Mouse (Mus musculus) embryonic facial prominence, embryonic 14.5 days (tissue): ENCODE data around the gene Maml3. TPM values are rescaled to one million over a fixed set of nuclear protein-coding genes. Genes with fewer than 3 reads are reported as not detected.

ENCODE experiments used
- ATAC-seq: fragments of 200-750 bp; cut with Nextera tagmentation; 2 replicates; pipeline ENCODE4 v1.8.0; 2017; ENCODE audit warnings: low read depth, moderate number of reproducible peaks, moderate TSS enrichment
- DNase-seq: peaks from one replicate; pipeline ENCODE4 v3.0.0-alpha.2; 2015; ENCODE audit warnings: low spot score
- H3K27ac ChIP-seq: fragments of 300-500 bp; sonication (generic); replicated peaks from 2 replicates; pipeline ENCODE4 v1.5.1; 2014; ENCODE audit warnings: low read depth, mild to moderate bottlenecking, low read length, moderate library complexity
- H3K27me3 ChIP-seq: fragments of 300-500 bp; sonication (generic); replicated peaks from 2 replicates; pipeline ENCODE4 v1.6.1; 2014; ENCODE audit warnings: low read length; ENCODE audit not compliant: control insufficient read depth, insufficient read depth
- H3K36me3 ChIP-seq: fragments of 300-500 bp; sonication (generic); 2 replicates; pipeline ENCODE4 v1.6.1; 2014; ENCODE audit warnings: low read length, mixed read lengths; ENCODE audit not compliant: control insufficient read depth, insufficient read depth
- H3K4me1 ChIP-seq: fragments of 300-500 bp; sonication (generic); 2 replicates; pipeline ENCODE4 v1.6.1; 2014; ENCODE audit warnings: antibody characterized with exemption, low read length; ENCODE audit not compliant: control insufficient read depth, insufficient read depth
- H3K4me2 ChIP-seq: fragments of 300-500 bp; sonication (generic); 2 replicates; pipeline ENCODE4 v1.6.1; 2014; ENCODE audit warnings: low read depth, mild to moderate bottlenecking, low read length, moderate library complexity, mixed read lengths
- H3K4me3 ChIP-seq: fragments of 300-500 bp; sonication (generic); 2 replicates; pipeline ENCODE4 v1.5.1; 2014; ENCODE audit warnings: low read depth, mild to moderate bottlenecking, low read length
- H3K9ac ChIP-seq: fragments of 300-500 bp; sonication (generic); 2 replicates; pipeline ENCODE4 v1.6.1; 2014; ENCODE audit warnings: low read depth, mild to moderate bottlenecking, low read length, moderate library complexity, mixed read lengths
- H3K9me3 ChIP-seq: fragments of 300-500 bp; sonication (generic); 2 replicates; pipeline ENCODE4 v1.6.1; 2016; ENCODE audit warnings: low read length; ENCODE audit not compliant: control insufficient read depth
- WGBS: fragments of 180-500 bp; shearing (Covaris S2); extraction: QIAGEN DNeasy Blood & Tissue Kit; methylation state at CpG from one replicate; pipeline ENCODE4 v1.1.7; 2014; 5-methylcytosine and 5-hydroxymethylcytosine counted together
- polyA plus RNA-seq: library from polyadenylated mRNA; unstranded; fragments of >200 nt; fragmentation: Nextera tagmentation; extraction: Ambion mirVana; gene quantifications from 2 replicates; pipeline ENCODE4 v1.2.1, GENCODE M21; 2014

Maml3 gene
- polyA plus RNA-seq, 1 experiment from 2014 or later, result 4.8 TPM

DNA sequence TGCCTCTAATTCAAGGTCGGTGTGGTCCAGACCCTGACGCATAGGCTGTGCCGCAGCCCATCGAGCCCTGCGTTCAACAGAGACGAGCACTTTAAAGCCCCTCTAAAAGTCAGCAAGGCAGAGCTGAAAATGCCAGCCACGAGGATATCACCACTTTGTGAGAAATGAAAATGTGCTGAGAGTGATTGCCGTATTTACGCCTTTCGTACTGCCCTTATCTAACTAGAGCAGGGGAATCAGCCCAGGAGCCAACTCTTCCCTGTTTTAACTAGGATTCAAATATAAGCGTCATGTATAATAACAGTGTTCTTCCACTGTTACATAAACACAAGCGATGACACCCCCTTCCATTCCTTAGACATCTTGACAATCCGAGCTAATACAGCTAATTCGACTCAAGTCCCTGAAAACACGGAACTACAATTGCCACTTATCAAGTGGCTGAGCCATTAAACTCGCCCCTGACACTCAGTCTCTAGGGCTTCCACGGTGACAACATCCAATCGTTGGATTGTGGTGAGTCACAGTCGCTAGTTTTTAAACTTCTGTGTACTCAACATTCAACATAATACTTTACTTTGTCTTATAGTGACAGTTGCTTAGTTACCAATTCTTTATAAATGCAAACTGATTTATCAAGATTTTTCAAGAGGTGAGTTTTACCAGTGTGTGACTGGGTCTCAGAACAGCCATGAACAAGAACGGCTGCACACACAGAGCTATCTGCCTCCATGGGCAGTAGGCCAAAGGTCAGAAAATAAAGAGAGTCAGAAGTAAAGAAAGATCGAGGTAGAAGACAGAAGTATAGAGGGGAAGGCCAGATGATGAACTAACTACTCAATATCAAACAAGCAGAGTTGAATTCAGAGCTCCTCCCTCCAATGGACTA is 106.1 kb downstream of the Maml3 start:
- H3K36me3 ChIP-seq, result no peaks in the 10 kb centered on the region
- no peak overlapping the region for H3K9ac ChIP-seq

DNA sequence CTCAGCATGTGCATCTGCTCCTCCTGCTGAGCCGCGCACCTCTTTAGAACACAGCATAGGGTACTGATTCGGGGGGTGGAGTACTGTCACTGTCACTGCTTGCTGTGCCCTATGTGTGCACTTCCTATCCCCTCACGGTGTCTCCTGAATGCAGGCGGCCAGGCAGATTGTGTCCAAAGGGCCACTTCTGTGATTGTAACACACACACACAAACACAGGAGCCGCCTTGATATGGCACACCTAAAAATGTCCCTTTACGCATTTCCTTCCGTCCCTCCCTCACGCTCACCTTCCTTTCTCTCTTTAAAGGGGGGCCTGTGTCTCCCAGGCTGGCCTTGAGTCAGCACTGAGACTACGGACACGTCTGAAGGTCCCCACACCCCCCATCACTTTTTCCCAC is 107.3 kb downstream of the Maml3 start:
- no peaks in the 10 kb centered on the region for H3K4me1 ChIP-seq
- no peaks in the 10 kb centered on the region for H3K27me3 ChIP-seq
- H3K27ac ChIP-seq, result no peak overlapping the region
- no peaks in the 10 kb centered on the region for H3K36me3 ChIP-seq
- H3K9ac ChIP-seq, result no peak overlapping the region
- no peak for DNase-seq
- no peaks in the 10 kb centered on the region for H3K9me3 ChIP-seq
- no peak overlapping the region for H3K4me2 ChIP-seq
- no peak for ATAC-seq
- WGBS, result 82% methylated on average over 10 of the region's 11 CpGs
- no peak overlapping the region for H3K4me3 ChIP-seq

More for the DNA sequence above, 106.1 kb downstream of the Maml3 start:
- DNase-seq (no peak), ATAC-seq (no peak)
- Histone ChIP-seq H3K27me3 (no peaks in the 10 kb centered on the region), H3K4me1 (no peaks in the 10 kb centered on the region), H3K4me2 (no peak overlapping the region), H3K27ac (no peak overlapping the region), H3K4me3 (no peak overlapping the region), H3K9me3 (no peaks in the 10 kb centered on the region)
- WGBS, result 79% methylated on average over 21 of the region's 21 CpGs

DNA sequence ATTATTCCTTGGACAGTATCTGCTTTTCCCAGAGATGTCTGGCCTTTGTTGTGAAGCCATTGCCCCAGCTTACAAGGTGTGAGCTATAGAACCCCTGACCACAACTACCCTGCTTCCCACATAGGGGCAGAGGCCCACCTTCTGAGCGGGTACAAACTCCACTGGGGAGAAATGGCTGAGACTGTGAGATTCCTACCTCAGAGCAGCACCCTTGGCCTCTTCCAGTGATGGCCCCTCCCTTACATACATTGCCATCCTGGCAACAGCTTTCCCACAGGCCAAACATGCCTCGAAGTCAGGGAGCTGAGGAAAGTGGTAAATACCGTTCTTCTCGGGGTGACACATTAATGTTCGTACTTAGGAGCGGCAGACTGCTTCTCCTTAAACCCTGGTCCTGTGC is 118.4 kb downstream of the Maml3 start:
- H3K9ac ChIP-seq, result no peak overlapping the region
- no peaks in the 10 kb centered on the region for H3K36me3 ChIP-seq
- H3K4me1 ChIP-seq, result no peaks in the 10 kb centered on the region
- no peaks in the 10 kb centered on the region for H3K27me3 ChIP-seq
- no peak overlapping the region for H3K27ac ChIP-seq
- no peak for ATAC-seq
- 69% methylated on average over 6 of the region's 6 CpGs for WGBS
- no peak overlapping the region for H3K4me3 ChIP-seq
- H3K4me2 ChIP-seq, result no peak overlapping the region
- DNase-seq, result no peak
- H3K9me3 ChIP-seq, result no peaks in the 10 kb centered on the region

DNA sequence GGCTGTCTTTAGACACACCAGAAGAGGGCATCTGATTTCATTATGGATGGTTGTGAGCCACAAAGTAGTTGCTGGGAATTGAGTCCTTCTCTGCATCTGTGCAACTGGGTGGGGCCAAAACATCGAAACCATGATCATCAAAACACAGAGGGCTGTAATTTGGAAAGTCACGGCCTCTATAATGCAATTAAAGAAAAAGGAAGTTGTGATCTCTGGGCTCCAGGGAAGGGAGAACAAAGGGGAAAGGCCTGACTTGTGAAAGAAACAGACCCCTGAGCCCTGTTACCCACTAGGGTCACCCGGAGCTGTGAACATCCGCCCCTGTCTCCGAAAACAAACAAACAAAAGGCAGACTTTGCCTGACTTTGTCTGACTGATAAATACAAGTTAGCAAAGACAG is 123.4 kb downstream of the Maml3 start:
- ATAC-seq, result no peak

DNA sequence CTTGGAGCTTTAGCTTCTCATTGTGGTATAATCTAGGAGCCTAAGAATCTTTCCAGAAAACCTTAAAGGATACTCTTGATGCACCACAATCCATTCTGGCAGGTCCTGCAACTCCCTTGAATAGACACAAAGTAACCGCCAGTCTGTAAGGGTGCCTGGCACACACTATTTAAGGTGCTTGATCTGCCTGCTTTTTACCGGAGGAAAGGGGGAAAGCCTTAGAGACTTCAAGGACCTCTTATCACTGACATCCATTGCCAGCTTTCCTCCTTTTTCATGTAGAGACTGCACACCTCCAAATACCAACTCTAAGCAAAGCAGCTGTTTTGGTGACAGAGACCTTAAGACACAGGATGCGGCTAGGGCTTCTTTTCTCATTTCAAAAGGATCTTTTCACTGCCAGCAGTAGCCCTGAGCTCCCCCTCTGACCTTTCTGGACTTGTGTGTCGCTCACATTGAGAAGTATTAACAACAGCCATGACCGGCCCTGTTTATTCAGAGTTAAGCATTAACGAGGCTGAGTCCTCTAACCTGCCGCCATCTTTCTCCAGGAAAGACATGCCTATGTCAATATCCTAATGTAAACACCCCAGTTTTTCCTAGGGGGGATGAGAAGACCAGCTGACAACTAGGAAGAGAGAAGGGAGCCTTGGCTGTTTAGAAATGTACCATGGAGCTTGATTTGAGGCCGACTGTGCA is 127.1 kb downstream of the Maml3 start:
- ATAC-seq, result no peak
- H3K27ac ChIP-seq, result no peak overlapping the region

More for the DNA sequence above, 123.4 kb downstream of the Maml3 start:
- no peaks in the 10 kb centered on the region for H3K36me3 ChIP-seq
- H3K4me1 ChIP-seq, result peaks cover 6% of the 10 kb centered on the region; the same call in 1 of the 2 replicates
- H3K4me2 ChIP-seq, result no peak overlapping the region
- H3K9ac ChIP-seq, result no peak overlapping the region
- DNase-seq, result no peak
- no peaks in the 10 kb centered on the region for H3K9me3 ChIP-seq
- H3K27ac ChIP-seq, result no peak overlapping the region
- no peaks in the 10 kb centered on the region for H3K27me3 ChIP-seq
- WGBS, result 43% methylated on average over 5 of the region's 5 CpGs
- no peak overlapping the region for H3K4me3 ChIP-seq

DNA sequence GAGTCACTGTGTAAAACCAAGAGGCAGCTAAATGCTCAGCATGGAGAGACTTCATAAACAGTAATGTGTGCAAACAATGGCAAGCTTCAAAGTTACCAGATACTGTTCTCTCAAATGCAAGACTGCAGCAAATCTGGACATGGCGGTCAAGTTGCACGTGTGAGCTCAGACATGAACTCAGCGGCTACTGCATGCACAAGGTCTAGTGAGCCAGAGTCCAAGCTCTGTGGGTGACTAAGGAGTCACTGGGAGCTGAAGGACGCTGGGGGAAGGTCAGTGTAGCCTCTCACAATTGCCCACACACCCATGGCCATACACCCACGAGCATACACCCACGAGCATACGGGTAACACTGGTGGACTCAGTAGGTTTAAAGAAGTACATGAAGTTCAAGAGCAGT is 130.3 kb downstream of the Maml3 start:
- WGBS, result 95% methylated on average over 7 of the region's 7 CpGs
- H3K9me3 ChIP-seq, result no peaks in the 10 kb centered on the region
- DNase-seq, result no peak
- ATAC-seq, result no peak
- H3K4me1 ChIP-seq, result peaks cover 9% of the 10 kb centered on the region; the same call in 1 of the 2 replicates
- no peaks in the 10 kb centered on the region for H3K36me3 ChIP-seq
- no peak overlapping the region for H3K4me2 ChIP-seq
- H3K9ac ChIP-seq, result no peak overlapping the region
- no peaks in the 10 kb centered on the region for H3K27me3 ChIP-seq
- H3K4me3 ChIP-seq, result no peak overlapping the region
- H3K27ac ChIP-seq, result no peak overlapping the region

More for the DNA sequence above, 127.1 kb downstream of the Maml3 start:
- H3K9me3 ChIP-seq, result no peaks in the 10 kb centered on the region
- no peak overlapping the region for H3K4me2 ChIP-seq
- no peak for DNase-seq
- 58% methylated on average over 8 of the region's 8 CpGs for WGBS
- no peaks in the 10 kb centered on the region for H3K27me3 ChIP-seq
- H3K4me3 ChIP-seq, result no peak overlapping the region
- no peak overlapping the region for H3K9ac ChIP-seq
- peaks cover 9% of the 10 kb centered on the region; the same call in 1 of the 2 replicates for H3K4me1 ChIP-seq
- no peaks in the 10 kb centered on the region for H3K36me3 ChIP-seq

DNA sequence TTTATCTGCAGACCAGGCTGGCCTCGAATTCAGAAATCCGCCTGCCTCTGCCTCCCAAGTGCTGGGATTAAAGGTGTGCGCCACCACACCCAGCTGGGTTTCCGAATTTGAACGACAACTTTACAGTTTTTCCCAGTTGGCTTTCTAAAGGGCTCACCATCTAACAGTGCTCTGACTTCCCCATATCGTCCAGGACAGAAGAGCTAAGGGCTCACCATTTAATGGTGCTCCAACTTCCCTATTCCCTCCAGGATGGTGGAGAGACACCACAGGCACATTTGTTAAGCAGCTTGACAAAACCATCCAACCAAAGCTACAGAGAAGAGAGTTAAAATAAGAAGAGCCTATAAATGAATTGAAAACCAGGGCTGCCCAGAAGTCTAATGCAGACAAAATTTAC is 130.7 kb downstream of the Maml3 start:
- 87% methylated on average over 6 of the region's 6 CpGs for WGBS
- peaks cover 9% of the 10 kb centered on the region; the same call in 1 of the 2 replicates for H3K4me1 ChIP-seq
- no peak overlapping the region for H3K9ac ChIP-seq
- no peak overlapping the region for H3K4me2 ChIP-seq
- no peak for ATAC-seq
- H3K27ac ChIP-seq, result no peak overlapping the region
- H3K27me3 ChIP-seq, result no peaks in the 10 kb centered on the region
- H3K36me3 ChIP-seq, result no peaks in the 10 kb centered on the region
- DNase-seq, result no peak
- H3K4me3 ChIP-seq, result no peak overlapping the region
- H3K9me3 ChIP-seq, result no peaks in the 10 kb centered on the region

DNA sequence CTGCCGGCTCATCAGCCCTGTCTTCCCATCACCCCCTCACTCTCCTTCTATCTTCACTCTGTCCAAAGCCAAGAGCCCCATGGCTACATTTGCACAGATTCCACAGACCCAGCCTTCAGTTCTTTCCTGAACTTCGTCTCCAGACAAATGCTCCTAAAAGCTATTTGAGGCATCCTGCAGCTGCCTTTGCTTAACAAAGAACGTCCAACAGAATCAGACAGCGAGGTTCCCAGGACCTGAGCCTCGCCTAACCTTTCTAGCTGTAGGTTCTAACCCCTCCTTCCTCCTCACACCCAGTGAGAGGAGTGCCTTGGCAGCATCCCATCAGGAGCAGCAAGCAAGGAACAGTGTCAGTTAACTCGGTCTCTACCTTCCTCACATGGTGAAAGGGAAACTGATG is 132.3 kb downstream of the Maml3 start:
- DNase-seq (no peak), ATAC-seq (no peak)
- Histone ChIP-seq H3K27me3 (no peaks in the 10 kb centered on the region), H3K9me3 (no peaks in the 10 kb centered on the region), H3K4me1 (peaks cover 7% of the 10 kb centered on the region; the same call in 1 of the 2 replicates), H3K9ac (no peak overlapping the region), H3K36me3 (no peaks in the 10 kb centered on the region), H3K4me3 (no peak overlapping the region), H3K27ac (no peak overlapping the region), H3K4me2 (no peak overlapping the region)
- 62% methylated on average over 6 of the region's 6 CpGs for WGBS
